Mouse (Mus musculus) kidney, postnatal 14 days (tissue): ENCODE results near the gene Hnrnpr.

Source experiments
- DNase-seq: peaks from one replicate; pipeline ENCODE4 v3.0.0; 2022; ENCODE audit warnings: mixed read lengths

The Hnrnpr gene

GRCm38 (mm10) chr4:136309780-136310179 is 962 bp upstream of the Hnrnpr start:
- peak; percentile 70 for DNase-seq

GRCm38 (mm10) chr4:136311042-136311999 is 579 bp downstream of the Hnrnpr start:
- DNase-seq, result peak; percentile 73

DNA sequence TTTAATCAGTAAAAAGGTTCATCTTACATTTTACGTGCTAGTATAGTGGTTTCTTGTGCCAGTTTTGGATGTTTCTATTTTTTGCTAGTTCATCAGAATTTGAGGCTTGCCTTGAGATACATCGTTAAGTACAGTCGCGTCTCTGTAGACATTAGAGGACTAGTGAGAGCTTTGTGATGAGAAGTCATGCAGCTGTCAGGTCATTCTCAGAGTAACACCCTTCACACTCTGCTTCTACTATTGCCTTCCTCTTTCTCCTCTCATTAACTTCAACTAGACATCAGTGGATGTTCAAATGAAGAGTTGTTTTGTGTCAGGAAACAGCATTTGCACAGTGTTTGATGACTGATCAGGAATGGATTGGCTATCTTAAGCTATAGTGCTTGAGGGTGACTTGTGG is 1.9 kb downstream of the Hnrnpr start:
- DNase-seq, result no peak

DNA sequence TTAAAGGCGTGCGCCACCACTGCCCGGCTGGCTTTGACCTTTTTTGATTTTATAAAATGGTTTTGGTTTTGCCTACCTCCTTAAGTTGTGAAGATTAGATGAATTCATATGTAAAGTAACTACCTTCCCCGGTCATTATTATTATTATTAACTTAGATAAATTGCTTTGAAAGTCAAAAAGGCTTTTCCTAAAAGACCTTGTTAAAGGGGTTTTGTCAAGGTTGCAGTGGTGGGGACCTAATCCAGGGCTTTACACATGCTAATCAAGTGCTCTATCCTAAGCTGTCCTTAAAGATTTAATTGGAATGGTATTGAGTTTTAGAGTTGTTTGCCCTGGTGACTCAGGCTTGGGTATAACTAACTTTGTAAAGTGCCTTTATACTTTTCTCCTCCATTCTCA is 6.9 kb downstream of the Hnrnpr start:
- no peak for DNase-seq

DNA sequence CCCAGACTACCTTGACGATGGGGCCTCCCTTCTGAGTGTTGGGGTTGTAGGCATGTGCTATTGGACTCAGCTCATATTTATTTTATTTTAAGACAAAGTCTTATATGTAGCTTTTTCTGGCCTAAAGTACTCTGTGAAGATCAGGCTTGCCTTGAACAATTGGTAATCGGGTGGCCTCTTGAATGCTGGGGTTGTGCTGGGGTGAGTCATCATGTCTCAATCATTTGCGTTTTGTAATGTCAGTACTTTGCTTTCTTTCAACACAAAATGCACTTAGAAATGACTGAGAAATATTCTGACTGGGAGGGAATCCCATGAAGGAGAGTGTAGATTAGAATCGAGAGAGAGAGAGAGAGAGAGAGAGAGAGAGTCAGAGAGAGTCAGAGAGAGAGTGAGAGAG is 9.3 kb downstream of the Hnrnpr start:
- DNase-seq, result no peak

GRCm38 (mm10) chr4:136324226-136324625 is 13.5 kb downstream of the Hnrnpr start:
- peak; percentile 57 for DNase-seq

- DNase-seq, result no peak
Observed at GRCm38 (mm10) chr4:136327238-136327637, 16.5 kb downstream of the Hnrnpr start.

DNA sequence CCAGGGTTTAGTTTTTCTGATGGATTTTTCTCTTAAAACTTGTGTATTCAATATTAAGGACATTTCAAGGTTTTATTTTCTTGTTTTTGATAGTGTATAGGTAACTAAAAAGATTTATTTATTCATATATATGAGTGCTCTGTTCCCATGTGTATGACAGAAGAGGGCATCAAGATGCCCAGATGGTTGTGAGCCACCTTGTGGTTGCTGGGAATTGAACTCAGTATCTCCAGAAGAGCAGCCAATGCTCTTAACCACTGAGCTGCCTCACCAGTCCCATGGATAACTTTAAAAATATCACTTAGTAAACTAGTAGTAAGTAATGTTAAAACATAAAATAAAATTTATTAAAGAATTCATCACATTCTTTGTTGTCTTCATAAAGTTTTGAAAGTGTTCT is 17.4 kb downstream of the Hnrnpr start:
- DNase-seq, result no peak

GRCm38 (mm10) chr4:136331709-136332108 is 21.0 kb downstream of the Hnrnpr start:
- DNase-seq, result no peak

GRCm38 (mm10) chr4:136333191-136333590 is 22.4 kb downstream of the Hnrnpr start:
- DNase-seq, result no peak

GRCm38 (mm10) chr4:136335065-136335464 is 24.3 kb downstream of the Hnrnpr start:
- DNase-seq, result no peak

DNA sequence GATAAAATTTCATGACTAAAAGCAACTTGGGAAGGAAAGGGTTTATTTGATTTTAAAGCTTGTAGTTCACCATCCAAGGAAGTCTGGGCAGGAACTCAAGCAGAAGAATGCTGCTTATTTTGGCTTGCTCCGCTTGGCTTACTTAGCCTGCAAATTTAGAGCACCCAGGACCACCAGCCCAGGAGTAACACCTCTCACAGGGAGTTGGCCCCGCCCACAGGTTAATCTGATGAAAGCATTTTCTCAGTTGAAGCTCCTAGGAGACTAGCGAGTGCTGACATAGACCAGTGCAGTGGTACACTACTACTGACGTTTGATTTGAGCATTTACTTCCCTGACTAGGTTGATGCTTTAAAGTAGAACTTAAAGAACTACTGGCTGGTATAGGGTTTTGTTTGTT is 26.4 kb downstream of the Hnrnpr start:
- no peak for DNase-seq

DNA sequence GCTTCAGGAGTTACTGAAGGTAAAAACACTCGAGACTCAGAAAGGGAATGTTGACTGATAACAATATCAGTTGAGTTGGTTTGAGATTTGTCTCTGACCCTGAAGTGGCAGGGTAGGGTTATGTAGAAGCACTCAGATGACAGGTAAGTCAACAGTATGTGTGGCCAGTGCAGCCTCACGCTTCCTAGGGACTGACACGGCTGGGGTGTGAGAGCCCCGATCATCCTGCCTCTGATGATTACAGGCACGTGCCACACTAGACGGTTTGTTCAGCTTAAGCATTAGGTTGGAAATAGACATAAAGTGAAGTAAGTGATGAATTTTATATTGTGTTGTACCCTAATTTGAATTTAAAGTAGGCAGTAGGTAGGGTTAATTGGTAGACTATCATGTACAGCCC is 38.9 kb downstream of the Hnrnpr start:
- no peak for DNase-seq

GRCm38 (mm10) chr4:136357026-136357425 is 46.3 kb downstream of the Hnrnpr start:
- DNase-seq, result peak; percentile 75

DNA sequence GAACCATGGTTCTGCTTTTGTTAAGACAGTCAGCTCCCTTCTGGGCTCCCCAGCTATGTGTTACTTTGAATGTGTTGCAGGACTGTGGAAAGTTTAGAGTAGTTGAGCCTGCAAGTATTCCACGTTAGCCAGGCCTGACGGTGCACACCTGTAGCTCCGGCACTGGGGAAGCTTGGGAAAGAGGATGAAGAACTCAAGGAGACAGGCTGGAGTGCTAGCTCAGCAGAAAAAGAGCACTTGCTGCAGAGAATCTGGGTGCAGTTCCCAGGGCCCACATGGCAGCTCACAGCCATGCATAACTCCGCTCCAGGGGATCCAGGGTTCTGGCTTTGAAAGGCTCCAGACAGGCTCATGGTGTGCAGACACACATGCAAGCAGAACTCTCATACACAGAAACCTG is 46.7 kb downstream of the Hnrnpr start:
- DNase-seq, result no peak

DNA sequence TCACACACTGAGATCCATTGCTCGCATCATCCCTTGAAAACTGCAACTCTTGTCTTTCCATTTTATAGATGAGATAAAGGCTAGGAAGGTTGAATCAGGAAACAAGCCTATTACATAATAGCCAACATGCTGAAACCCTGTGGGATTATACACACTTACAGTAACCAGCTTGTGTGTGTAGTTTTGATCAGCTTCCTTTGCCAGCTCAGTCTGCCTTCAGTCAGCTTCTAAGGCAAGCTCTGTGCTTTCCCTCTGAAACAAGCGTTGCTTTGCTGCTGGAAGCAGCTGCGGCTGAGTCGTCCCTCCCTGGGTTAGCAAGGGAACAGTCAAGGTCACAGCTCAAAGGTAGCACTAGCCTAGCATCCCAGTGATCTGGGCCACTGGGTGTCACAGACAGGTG is 57.1 kb downstream of the Hnrnpr start:
- DNase-seq, result no peak

DNA sequence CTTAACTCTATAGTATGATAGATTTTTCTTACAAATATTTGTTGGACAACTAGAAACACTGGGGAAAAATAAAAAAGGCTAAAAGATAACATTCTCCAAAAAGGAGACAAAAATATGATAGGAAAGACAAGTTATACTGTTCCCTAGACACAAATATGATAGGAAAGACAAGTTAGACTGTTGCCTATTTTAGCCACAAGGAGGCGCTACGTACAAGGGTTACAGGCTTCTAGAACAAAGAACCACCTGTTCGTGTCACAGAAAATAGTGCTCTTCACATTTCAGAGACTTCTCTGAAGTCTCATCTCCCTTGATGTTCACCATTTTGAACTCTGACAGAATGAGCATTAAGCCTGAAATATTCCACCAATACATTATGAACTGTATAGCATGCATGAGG is 59.0 kb downstream of the Hnrnpr start:
- DNase-seq, result peak; percentile 78

DNA sequence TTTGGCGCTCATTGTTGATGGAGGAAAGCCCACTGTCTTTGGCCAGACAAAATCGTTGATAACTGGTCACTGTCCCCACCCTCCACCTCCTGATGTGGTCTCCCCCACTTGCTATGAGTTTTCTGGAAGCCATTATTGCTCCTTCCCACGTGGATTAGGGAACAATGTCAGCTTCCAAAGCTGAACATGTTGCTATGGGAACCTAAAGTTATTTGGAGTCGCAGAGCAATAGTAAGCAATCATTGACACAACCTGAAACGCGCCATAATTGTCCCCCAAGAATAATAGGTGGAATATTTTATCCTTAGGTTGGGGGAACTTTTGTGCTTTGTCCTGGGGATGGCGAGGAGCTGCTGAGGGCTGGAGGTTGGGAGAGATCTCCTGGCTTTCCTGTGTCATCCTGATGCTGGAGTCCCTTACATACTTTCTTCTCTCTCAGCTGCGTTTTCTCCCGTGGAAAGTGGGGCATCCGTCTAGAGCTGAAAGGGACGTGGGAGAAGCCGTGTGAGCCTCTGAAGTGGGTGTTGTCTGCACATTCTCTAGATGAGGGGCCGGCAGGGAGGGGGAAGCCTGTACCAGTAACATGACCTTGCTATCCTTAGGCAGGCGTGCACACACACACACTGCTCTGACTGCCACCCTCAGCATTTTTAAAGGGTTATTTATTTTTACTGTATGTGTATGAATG is 62.9 kb downstream of the Hnrnpr start:
- no peak for DNase-seq

- DNase-seq, result no peak
Observed at GRCm38 (mm10) chr4:136377001-136377400, 66.3 kb downstream of the Hnrnpr start.

DNA sequence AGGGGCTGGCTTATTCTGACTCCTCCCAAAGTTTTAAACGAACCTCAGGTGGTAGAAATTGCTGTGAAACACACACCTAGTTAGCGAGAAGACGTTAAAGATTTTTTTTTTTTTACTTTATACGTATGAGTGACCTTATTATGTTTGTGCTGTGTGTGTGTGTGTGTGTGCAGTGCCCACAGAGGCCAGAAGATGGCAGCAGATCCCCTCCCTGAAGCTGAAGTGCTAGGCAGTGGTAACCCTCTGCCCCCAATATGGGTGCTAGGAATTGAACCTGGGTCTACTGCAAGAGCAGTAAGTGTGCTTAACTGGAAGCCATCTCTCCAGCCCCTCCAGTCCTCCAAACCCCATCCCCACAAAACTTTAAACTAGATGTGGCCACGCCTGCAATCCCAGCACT is 72.3 kb downstream of the Hnrnpr start:
- no peak for DNase-seq

GRCm38 (mm10) chr4:136383839-136384238 is 73.1 kb downstream of the Hnrnpr start:
- DNase-seq, result no peak

DNA sequence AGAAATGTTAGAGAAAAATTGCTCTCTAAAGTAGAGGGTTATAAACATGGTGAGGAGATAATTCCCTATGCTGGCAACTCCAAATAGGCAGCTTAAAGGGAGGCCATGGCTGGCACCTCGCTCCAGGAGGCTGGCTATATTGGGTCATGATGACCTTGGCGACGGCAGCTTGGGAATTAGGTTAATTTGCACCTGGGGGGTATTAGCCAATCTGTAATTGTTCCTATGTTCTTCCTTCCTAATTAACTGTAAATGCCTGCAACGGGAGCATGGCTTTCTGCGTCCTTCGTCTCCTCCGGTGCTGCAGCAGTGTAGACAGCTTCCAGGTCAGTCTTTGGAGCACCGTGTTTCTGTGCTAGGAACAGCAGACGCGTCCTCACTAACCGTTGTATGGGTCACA is 76.5 kb downstream of the Hnrnpr start:
- no peak for DNase-seq

GRCm38 (mm10) chr4:136401806-136402205 is 91.1 kb downstream of the Hnrnpr start:
- no peak for DNase-seq

DNA sequence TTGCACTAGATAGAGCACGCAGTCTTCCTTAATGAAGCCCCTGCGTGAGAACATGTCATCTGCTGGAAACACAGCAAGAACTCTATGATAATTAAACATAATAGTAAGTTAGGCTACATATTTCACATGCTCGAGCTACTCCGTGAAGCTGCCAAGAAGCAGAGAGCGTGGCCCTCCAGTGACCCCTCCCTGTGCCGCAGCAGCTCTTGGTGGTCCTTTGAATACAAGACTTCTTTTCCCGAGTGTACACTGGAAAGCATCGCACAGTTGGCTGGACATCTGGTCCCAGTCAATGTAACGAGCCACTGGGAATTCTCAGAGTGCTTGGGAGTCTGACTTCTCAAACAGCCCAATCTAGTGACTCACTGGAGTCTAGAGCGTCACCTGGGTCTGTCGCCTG is 97.1 kb downstream of the Hnrnpr start:
- peak; percentile 59 for DNase-seq
